Mouse (Mus musculus) embryo, embryonic 10 days (tissue): ENCODE results near the gene Col6a3.

Source experiments
- DNase-seq: peaks from one replicate; pipeline ENCODE4 v3.0.0-alpha.2; 2015; ENCODE audit warnings: low spot score

Gene Col6a3

GRCm38 (mm10) chr1:90797276-90797891 is 46.4 kb downstream of the Col6a3 start:
- no peak for DNase-seq

GRCm38 (mm10) chr1:90793368-90793767 is 50.4 kb downstream of the Col6a3 start:
- DNase-seq, result no peak

- DNase-seq, result no peak
Observed at GRCm38 (mm10) chr1:90790925-90791324, 52.8 kb downstream of the Col6a3 start.

- no peak for DNase-seq
Observed at GRCm38 (mm10) chr1:90789506-90789905, 54.3 kb downstream of the Col6a3 start.

- DNase-seq, result no peak
Observed at GRCm38 (mm10) chr1:90780446-90780845, 63.3 kb downstream of the Col6a3 start.

GRCm38 (mm10) chr1:90779072-90779471 is 64.7 kb downstream of the Col6a3 start:
- DNase-seq, result no peak

GRCm38 (mm10) chr1:90775477-90776241 is 68.1 kb downstream of the Col6a3 start:
- DNase-seq, result peak; percentile 74

GRCm38 (mm10) chr1:90771172-90771571 is 72.6 kb downstream of the Col6a3 start:
- DNase-seq, result no peak

- DNase-seq, result no peak
Observed at GRCm38 (mm10) chr1:90770027-90770426, 73.7 kb downstream of the Col6a3 start.

GRCm38 (mm10) chr1:90769301-90769700 is 74.5 kb downstream of the Col6a3 start:
- no peak for DNase-seq

- no peak for DNase-seq
Observed at GRCm38 (mm10) chr1:90758091-90758673, 85.6 kb downstream of the Col6a3 start.

GRCm38 (mm10) chr1:90753869-90754563 is 89.8 kb downstream of the Col6a3 start:
- peak; percentile 12 for DNase-seq

- DNase-seq, result no peak
Observed at GRCm38 (mm10) chr1:90751221-90751620, 92.5 kb downstream of the Col6a3 start.

- DNase-seq, result peak; percentile 83
Observed at GRCm38 (mm10) chr1:90750169-90750568, 93.6 kb downstream of the Col6a3 start.

GRCm38 (mm10) chr1:90748544-90748943 is 95.2 kb downstream of the Col6a3 start:
- DNase-seq, result no peak

GRCm38 (mm10) chr1:90743941-90744386 is 99.8 kb downstream of the Col6a3 start:
- peak; percentile 84 for DNase-seq

- no peak for DNase-seq
Observed at GRCm38 (mm10) chr1:90743445-90743844, 100.3 kb downstream of the Col6a3 start.

- no peak for DNase-seq
Observed at GRCm38 (mm10) chr1:90742641-90743040, 101.1 kb downstream of the Col6a3 start.

GRCm38 (mm10) chr1:90740216-90741170 is 103.3 kb downstream of the Col6a3 start:
- no peak for DNase-seq

GRCm38 (mm10) chr1:90738913-90739312 is 104.9 kb downstream of the Col6a3 start:
- no peak for DNase-seq

- no peak for DNase-seq
Observed at GRCm38 (mm10) chr1:90729466-90729865, 114.3 kb downstream of the Col6a3 start.
